Mouse (Mus musculus) thymus, postnatal 25 days (tissue): ENCODE data around the gene Nt5c3b.

Experiments used
- DNase-seq: peaks from one replicate; pipeline ENCODE4 v3.0.0; 2022

Gene Nt5c3b

GRCm38 (mm10) chr11:100376746-100377389 lies 64.7 kb downstream of the Nt5c3b start:
- no peak for DNase-seq

- no peak for DNase-seq
Measured at GRCm38 (mm10) chr11:100376005-100376404, 65.6 kb downstream of the Nt5c3b start.

- DNase-seq = no peak
Measured at GRCm38 (mm10) chr11:100375127-100375526, 66.5 kb downstream of the Nt5c3b start.
